Mouse (Mus musculus): ENCODE results near the gene Itgam. TPM values are rescaled to one million over a fixed set of nuclear protein-coding genes. Genes with fewer than 3 reads are reported as not detected.
"Not testable (repeated sequence)": the region's sequence is repeated elsewhere in the genome, so short reads cannot be mapped to it uniquely, and the experiment has no call there.

Gene Itgam
- polyA plus RNA-seq, 1 experiment from 2014 or later = 0.70 TPM

GRCm38 (mm10) chr7:128032290-128032988 is 30.0 kb upstream of the Itgam start:
- no peaks in the 10 kb centered on the region for H3K36me3 ChIP-seq (ENCODE audit: control insufficient read depth, insufficient read depth)
- 39% methylated on average over 5 of the region's 5 CpGs for WGBS
- H3K4me3 ChIP-seq (ENCODE audit: low read depth, low read length) = no peak overlapping the region
- no peaks in the 10 kb centered on the region for H3K9me3 ChIP-seq (ENCODE audit: control insufficient read depth)
- H3K27ac ChIP-seq (ENCODE audit: low read depth, low read length) = peak overlapping the region; percentile 93
- no peaks in the 10 kb centered on the region for H3K27me3 ChIP-seq (replicated peaks; ENCODE audit: control insufficient read depth, insufficient read depth, low read length)
- ATAC-seq = peak; percentile 93
- peak overlapping the region; percentile 44 for H3K4me2 ChIP-seq (replicated peaks; ENCODE audit: low read depth)
- TF ChIP-seq CTCF (IDR thresholded peaks at IDR 0.05; ENCODE audit: low read depth) = no peak
- H3K4me1 ChIP-seq (replicated peaks; ENCODE audit: control insufficient read depth, insufficient read depth, low read length) = no peaks in the 10 kb centered on the region
- peak overlapping the region; percentile 31; the same call in 1 of the 2 replicates for H3K9ac ChIP-seq (ENCODE audit: low read depth, low read length)

GRCm38 (mm10) chr7:128032989-128033293 is 29.5 kb upstream of the Itgam start:
- H3K4me1 ChIP-seq (replicated peaks; ENCODE audit: control insufficient read depth, insufficient read depth, low read length) = no peaks in the 10 kb centered on the region
- WGBS = 42% methylated on average over 3 of the region's 3 CpGs
- no peak overlapping the region for H3K4me3 ChIP-seq (ENCODE audit: low read depth, low read length)
- H3K27me3 ChIP-seq (replicated peaks; ENCODE audit: control insufficient read depth, insufficient read depth, low read length) = no peaks in the 10 kb centered on the region
- peak; percentile 61 for ATAC-seq
- peak overlapping the region; percentile 44; the same call in 1 of the 2 replicates for H3K4me2 ChIP-seq (replicated peaks; ENCODE audit: low read depth)
- H3K9me3 ChIP-seq (ENCODE audit: control insufficient read depth) = no peaks in the 10 kb centered on the region
- no peak overlapping the region for H3K9ac ChIP-seq (ENCODE audit: low read depth, low read length)
- H3K27ac ChIP-seq (ENCODE audit: low read depth, low read length) = peak overlapping the region; percentile 63
- no peaks in the 10 kb centered on the region for H3K36me3 ChIP-seq (ENCODE audit: control insufficient read depth, insufficient read depth)
- no peak for TF ChIP-seq CTCF (IDR thresholded peaks at IDR 0.05; ENCODE audit: low read depth)

GRCm38 (mm10) chr7:128033616-128034015 is 28.8 kb upstream of the Itgam start:
- no peak for ATAC-seq
- Histone ChIP-seq H3K4me2 (replicated peaks; ENCODE audit: low read depth) (no peak overlapping the region), H3K4me3 (ENCODE audit: low read depth, low read length) (no peak overlapping the region), H3K4me1 (replicated peaks; ENCODE audit: control insufficient read depth, insufficient read depth, low read length) (no peaks in the 10 kb centered on the region), H3K36me3 (ENCODE audit: control insufficient read depth, insufficient read depth) (no peaks in the 10 kb centered on the region), H3K27me3 (replicated peaks; ENCODE audit: control insufficient read depth, insufficient read depth, low read length) (no peaks in the 10 kb centered on the region), H3K9me3 (ENCODE audit: control insufficient read depth) (no peaks in the 10 kb centered on the region), H3K27ac (ENCODE audit: low read depth, low read length) (peak overlapping the region; percentile 63), H3K9ac (ENCODE audit: low read depth, low read length) (no peak overlapping the region)
- TF ChIP-seq CTCF (IDR thresholded peaks at IDR 0.05; ENCODE audit: low read depth) = no peak
- 72% methylated on average over 4 of the region's 4 CpGs for WGBS

GRCm38 (mm10) chr7:128042161-128042820 is 20.1 kb upstream of the Itgam start:
- ATAC-seq; H3K4me3 ChIP-seq (ENCODE audit: low read depth, low read length): not testable (repeated sequence)
- 70% methylated on average over 15 of the region's 15 CpGs for WGBS

GRCm38 (mm10) chr7:128044142-128044785 is 18.2 kb upstream of the Itgam start:
- no peak overlapping the region for H3K27ac ChIP-seq (ENCODE audit: low read depth, low read length)
- peak; percentile 33 for ATAC-seq
- TF ChIP-seq CTCF (IDR thresholded peaks at IDR 0.05; ENCODE audit: low read depth) = peak; percentile 38

More at GRCm38 (mm10) chr7:128042161-128042820, 20.1 kb upstream of the Itgam start:
- not testable (repeated sequence) for H3K4me2 ChIP-seq (replicated peaks; ENCODE audit: low read depth); H3K36me3 ChIP-seq (ENCODE audit: control insufficient read depth, insufficient read depth); H3K27ac ChIP-seq (ENCODE audit: low read depth, low read length); H3K4me1 ChIP-seq (replicated peaks; ENCODE audit: control insufficient read depth, insufficient read depth, low read length); H3K9me3 ChIP-seq (ENCODE audit: control insufficient read depth); H3K27me3 ChIP-seq (replicated peaks; ENCODE audit: control insufficient read depth, insufficient read depth, low read length); H3K9ac ChIP-seq (ENCODE audit: low read depth, low read length)

GRCm38 (mm10) chr7:128045640-128046039 is 16.8 kb upstream of the Itgam start:
- no peak for ATAC-seq
- no peaks in the 10 kb centered on the region for H3K4me1 ChIP-seq (replicated peaks; ENCODE audit: control insufficient read depth, insufficient read depth, low read length)
- H3K27me3 ChIP-seq (replicated peaks; ENCODE audit: control insufficient read depth, insufficient read depth, low read length) = no peaks in the 10 kb centered on the region
- no peak overlapping the region for H3K27ac ChIP-seq (ENCODE audit: low read depth, low read length)
- no peak overlapping the region for H3K4me3 ChIP-seq (ENCODE audit: low read depth, low read length)
- H3K9me3 ChIP-seq (ENCODE audit: control insufficient read depth) = no peaks in the 10 kb centered on the region
- WGBS = 52% methylated on average over 2 of the region's 2 CpGs
- no peak overlapping the region for H3K9ac ChIP-seq (ENCODE audit: low read depth, low read length)
- no peaks in the 10 kb centered on the region for H3K36me3 ChIP-seq (ENCODE audit: control insufficient read depth, insufficient read depth)
- no peak overlapping the region for H3K4me2 ChIP-seq (replicated peaks; ENCODE audit: low read depth)
- TF ChIP-seq CTCF (IDR thresholded peaks at IDR 0.05; ENCODE audit: low read depth) = no peak

More at GRCm38 (mm10) chr7:128044142-128044785, 18.2 kb upstream of the Itgam start:
- H3K4me2 ChIP-seq (replicated peaks; ENCODE audit: low read depth) = no peak overlapping the region
- 54% methylated on average over 4 of the region's 4 CpGs for WGBS
- no peaks in the 10 kb centered on the region for H3K4me1 ChIP-seq (replicated peaks; ENCODE audit: control insufficient read depth, insufficient read depth, low read length)
- no peaks in the 10 kb centered on the region for H3K9me3 ChIP-seq (ENCODE audit: control insufficient read depth)
- H3K4me3 ChIP-seq (ENCODE audit: low read depth, low read length) = no peak overlapping the region
- H3K9ac ChIP-seq (ENCODE audit: low read depth, low read length) = no peak overlapping the region
- no peaks in the 10 kb centered on the region for H3K27me3 ChIP-seq (replicated peaks; ENCODE audit: control insufficient read depth, insufficient read depth, low read length)
- no peaks in the 10 kb centered on the region for H3K36me3 ChIP-seq (ENCODE audit: control insufficient read depth, insufficient read depth)

All from intestine, postnatal 0 days (tissue).